ENCODE assay signal across 10 mouse cellular contexts in the genomic region with DNA sequence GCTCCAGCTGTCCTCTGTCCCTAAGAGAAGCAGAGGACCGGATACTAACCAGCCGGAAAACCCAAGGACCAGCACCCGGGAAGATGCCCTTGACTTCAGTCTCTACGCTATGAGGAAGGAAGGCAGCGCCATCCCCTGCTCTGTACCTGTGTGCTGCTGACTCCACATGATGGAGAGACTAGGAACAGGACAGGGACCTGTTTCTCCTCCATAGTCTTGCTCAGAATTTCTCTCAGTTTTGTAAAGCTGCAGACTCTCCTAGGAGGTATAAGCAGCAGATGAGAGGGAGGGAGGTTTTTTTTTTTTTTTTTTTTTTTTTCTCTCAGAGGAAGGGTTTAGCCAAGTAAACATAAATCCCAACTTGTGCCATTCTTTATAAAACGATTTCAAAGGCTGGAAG. TPM values are rescaled to one million over a fixed set of nuclear protein-coding genes. Genes with fewer than 3 reads are reported as not detected.
A peak's percentile ranks its signal among the peaks of the same experiment; 100 is the strongest.
DNase-seq lines count a peak whose midpoint lies in the region; ATAC-seq lines count a peak whose summit lies in the region.
"Had no signal": no experiment of that assay in that cellular context is flagged by ENCODE, and none has a peak within 500 bp of the region (broad histone marks: within the 10 kb centered on the region; RNA-seq: fewer than 3 reads in every experiment).

A gene (plus strand): TSS at position 301 of the 400 bp plus-strand sequence.

- no peaks in the 10 kb centered on the region for H3K36me3 ChIP-seq in heart, embryonic 16.5 days (ENCODE audit: control insufficient read depth, insufficient read depth)
- H3K36me3 ChIP-seq in embryonic facial prominence, embryonic 12.5 days = no peaks in the 10 kb centered on the region
- H3K36me3 ChIP-seq in hindbrain, embryonic 14.5 days (replicated peaks; ENCODE audit: control insufficient read depth, insufficient read depth) = no peaks in the 10 kb centered on the region
- no peaks in the 10 kb centered on the region for H3K36me3 ChIP-seq in midbrain, embryonic 13.5 days

- WGBS in heart, embryonic 16.5 days = 69% methylated on average over 6 of the region's 6 CpGs
- 60% methylated on average over 6 of the region's 6 CpGs for WGBS in embryonic facial prominence, embryonic 12.5 days
- 67% methylated on average over 6 of the region's 6 CpGs for WGBS in hindbrain, embryonic 14.5 days
- WGBS in midbrain, embryonic 13.5 days = 77% methylated on average over 6 of the region's 6 CpGs

- H3K4me3 ChIP-seq in heart, embryonic 16.5 days (ENCODE audit: low read length) = peak within 1 kb of the TSS; percentile 41
- H3K4me3 ChIP-seq in embryonic facial prominence, embryonic 12.5 days = peak within 1 kb of the TSS; percentile 26
- peak within 1 kb of the TSS; percentile 32 for H3K4me3 ChIP-seq in hindbrain, embryonic 14.5 days (replicated peaks; ENCODE audit: low read length)
- peak within 1 kb of the TSS; percentile 42 for H3K4me3 ChIP-seq in midbrain, embryonic 13.5 days (replicated peaks)

- peaks cover 45% of the 10 kb centered on the region for H3K27me3 ChIP-seq in heart, embryonic 16.5 days (ENCODE audit: control insufficient read depth, insufficient read depth, low read length)
- H3K27me3 ChIP-seq in embryonic facial prominence, embryonic 12.5 days = peaks cover 55% of the 10 kb centered on the region
- H3K27me3 ChIP-seq in hindbrain, embryonic 14.5 days (ENCODE audit: control insufficient read depth, insufficient read depth, low read length) = peaks cover 10% of the 10 kb centered on the region; the same call in 1 of the 2 replicates
- peaks cover 25% of the 10 kb centered on the region for H3K27me3 ChIP-seq in midbrain, embryonic 13.5 days

- peaks cover 2% of the 10 kb centered on the region; the same call in 1 of the 2 replicates for H3K4me1 ChIP-seq in heart, embryonic 16.5 days (ENCODE audit: control insufficient read depth, insufficient read depth, low read length)
- no peaks in the 10 kb centered on the region for H3K4me1 ChIP-seq in embryonic facial prominence, embryonic 12.5 days
- peaks cover 5% of the 10 kb centered on the region for H3K4me1 ChIP-seq in hindbrain, embryonic 14.5 days (replicated peaks; ENCODE audit: control insufficient read depth, insufficient read depth, low read length)
- peaks cover 20% of the 10 kb centered on the region for H3K4me1 ChIP-seq in midbrain, embryonic 13.5 days (replicated peaks)

- H3K4me2 ChIP-seq in heart, embryonic 16.5 days (ENCODE audit: low read depth, low read length) = peak within 1 kb of the TSS; percentile 66
- H3K4me2 ChIP-seq in embryonic facial prominence, embryonic 12.5 days (replicated peaks) = peak within 1 kb of the TSS; percentile 45
- peak within 1 kb of the TSS; percentile 63 for H3K4me2 ChIP-seq in hindbrain, embryonic 14.5 days (replicated peaks)
- H3K4me2 ChIP-seq in midbrain, embryonic 13.5 days (replicated peaks) = peak within 1 kb of the TSS; percentile 70

- no peak for DNase-seq in heart, adult 18-20 months
- DNase-seq in hindbrain, embryonic 14.5 days (ENCODE audit: low spot score) = peak; percentile 19
- DNase-seq in frontal cortex, postnatal 10 days (ENCODE audit: low spot score in 2 of 2) = no peak
- no peak for DNase-seq in layer of hippocampus, postnatal 25 days (ENCODE audit: extremely low spot score in 1 of 2, low spot score in 1 of 2)
- no peak for DNase-seq in thymus, postnatal 14 days
- DNase-seq: adrenal gland, postnatal 25 days had no signal

- ATAC-seq in heart, embryonic 16.5 days (replicated peaks; ENCODE audit: extremely low read depth, insufficient read depth, low FRiP score) = no peak
- no peak for ATAC-seq in embryonic facial prominence, embryonic 12.5 days (ENCODE audit: insufficient number of reproducible peaks, insufficient read depth, low FRiP score, low TSS enrichment)
- no peak for ATAC-seq in hindbrain, embryonic 14.5 days (ENCODE audit: low FRiP score)
- no peak for ATAC-seq in midbrain, embryonic 13.5 days

- no peaks in the 10 kb centered on the region for H3K9me3 ChIP-seq in heart, embryonic 16.5 days (replicated peaks; ENCODE audit: control insufficient read depth, low read length)
- H3K9me3 ChIP-seq in embryonic facial prominence, embryonic 12.5 days = no peaks in the 10 kb centered on the region
- no peaks in the 10 kb centered on the region for H3K9me3 ChIP-seq in hindbrain, embryonic 14.5 days (ENCODE audit: control insufficient read depth, low read length)
- H3K9me3 ChIP-seq in midbrain, embryonic 13.5 days = no peaks in the 10 kb centered on the region

- no peak within 1 kb of the TSS for H3K27ac ChIP-seq in heart, embryonic 16.5 days (ENCODE audit: low read length)
- H3K27ac ChIP-seq in embryonic facial prominence, embryonic 12.5 days = no peak within 1 kb of the TSS
- no peak within 1 kb of the TSS for H3K27ac ChIP-seq in hindbrain, embryonic 14.5 days
- no peak within 1 kb of the TSS; the same call in 1 of the 2 replicates for H3K27ac ChIP-seq in midbrain, embryonic 13.5 days
- H3K27ac ChIP-seq: macrophage had no signal

- peak within 1 kb of the TSS; percentile 45 for H3K9ac ChIP-seq in heart, embryonic 16.5 days (ENCODE audit: low read length)
- peak within 1 kb of the TSS; percentile 47; the same call in 1 of the 2 replicates for H3K9ac ChIP-seq in embryonic facial prominence, embryonic 12.5 days
- H3K9ac ChIP-seq in hindbrain, embryonic 14.5 days = peak within 1 kb of the TSS; percentile 56
- peak within 1 kb of the TSS; percentile 70 for H3K9ac ChIP-seq in midbrain, embryonic 13.5 days (replicated peaks)

RNA-seq across cellular contexts. Expression of the gene that starts here (rescaled TPM):
- polyA plus RNA-seq in heart, embryonic 16.5 days (2015; fragmentation: Nextera tagmentation; extraction: Ambion mirVana) = 0.27 and 0.46 TPM in 2 replicates
- under 1 TPM; 0.10 to 0.13 TPM for total RNA-seq in heart, adult 18-20 months (2021)
- polyA plus RNA-seq in embryonic facial prominence, embryonic 12.5 days (2016; fragmentation: Nextera tagmentation; extraction: Ambion mirVana) = 0.06 and 0.12 TPM in 2 replicates
- 0.94 and 1.1 TPM in 2 replicates for polyA plus RNA-seq in hindbrain, embryonic 14.5 days (2014; fragmentation: Nextera tagmentation; extraction: Ambion mirVana)
- 0.83 and 1.4 TPM in 2 replicates for polyA plus RNA-seq in midbrain, embryonic 13.5 days (2015; fragmentation: Nextera tagmentation; extraction: Ambion mirVana)
- 1 to 10 TPM in 1 of 2 experiments, under 1 TPM in 1; 0.99 to 1.1 TPM for total RNA-seq in layer of hippocampus, postnatal 25 days (2021)
- polyA plus RNA-seq: macrophage had no signal
